Mouse (Mus musculus) forebrain, postnatal 0 days (tissue): ENCODE measurements around the gene Cyp27a1. TPM values are rescaled to one million over a fixed set of nuclear protein-coding genes. Genes with fewer than 3 reads are reported as not detected.

Experiments
- ATAC-seq: fragments of 200-750 bp; cut with Nextera tagmentation; 2 replicates; pipeline ENCODE4 v1.8.0; 2017; ENCODE audit warnings: mild to moderate bottlenecking, moderate library complexity
- DNase-seq: peaks from one replicate; pipeline ENCODE4 v3.0.0-alpha.2; 2015
- H3K27ac ChIP-seq: fragments of 300-500 bp; sonication (generic); 2 replicates; pipeline ENCODE4 v1.5.1; 2014; ENCODE audit warnings: low read depth, mild to moderate bottlenecking, antibody characterized with exemption, low read length, moderate library complexity, mixed read lengths
- H3K27me3 ChIP-seq: fragments of 300-500 bp; sonication (generic); 2 replicates; pipeline ENCODE4 v1.6.1; 2014; ENCODE audit warnings: mild to moderate bottlenecking, low read length, mixed read lengths; ENCODE audit not compliant: insufficient read depth
- H3K36me3 ChIP-seq: fragments of 300-500 bp; sonication (generic); 2 replicates; pipeline ENCODE4 v1.6.1; 2014; ENCODE audit warnings: mild to moderate bottlenecking, moderate library complexity; ENCODE audit not compliant: insufficient read depth
- H3K4me1 ChIP-seq: fragments of 300-500 bp; sonication (generic); 2 replicates; pipeline ENCODE4 v1.6.1; 2014; ENCODE audit warnings: antibody characterized with exemption; ENCODE audit not compliant: insufficient read depth
- H3K4me2 ChIP-seq: fragments of 300-500 bp; sonication (generic); 2 replicates; pipeline ENCODE4 v1.6.1; 2014; ENCODE audit warnings: low read depth, mild to moderate bottlenecking, moderate library complexity
- H3K4me3 ChIP-seq: fragments of 300-500 bp; sonication (generic); 2 replicates; pipeline ENCODE4 v1.5.1; 2014; ENCODE audit warnings: low read depth, low read length, mixed read lengths
- H3K9ac ChIP-seq: fragments of 300-500 bp; sonication (generic); 2 replicates; pipeline ENCODE4 v1.6.1; 2014; ENCODE audit warnings: mild to moderate bottlenecking
- H3K9me3 ChIP-seq: fragments of 300-500 bp; sonication (generic); 2 replicates; pipeline ENCODE4 v1.6.1; 2016; ENCODE audit warnings: low read length
- CTCF ChIP-seq: sonication (generic); IDR thresholded peaks from 2 replicates; pipeline ENCODE4 v1.5.1; 2016; ENCODE audit warnings: antibody characterized with exemption, control low read depth, low read depth
- WGBS: fragments of 180-500 bp; shearing (Covaris S2); extraction: QIAGEN DNeasy Blood & Tissue Kit; methylation state at CpG from one replicate; pipeline ENCODE4 v1.1.7; 2014; 5-methylcytosine and 5-hydroxymethylcytosine counted together
- polyA plus RNA-seq: library from polyadenylated mRNA; unstranded; fragments of >200 nt; fragmentation: Nextera tagmentation; extraction: Ambion mirVana; gene quantifications from 2 replicates; pipeline ENCODE4 v1.2.1, GENCODE M21; 2015
- total RNA-seq: library from RNA; depleted of rRNA; stranded (reverse); fragments of >200 nt; gene quantifications from 2 replicates; pipeline ENCODE4 v1.2.3, GENCODE M21; 2014

Gene Cyp27a1
- total and polyA plus RNA-seq, 2 experiments from 2014 or later, result 1.6 TPM

DNA sequence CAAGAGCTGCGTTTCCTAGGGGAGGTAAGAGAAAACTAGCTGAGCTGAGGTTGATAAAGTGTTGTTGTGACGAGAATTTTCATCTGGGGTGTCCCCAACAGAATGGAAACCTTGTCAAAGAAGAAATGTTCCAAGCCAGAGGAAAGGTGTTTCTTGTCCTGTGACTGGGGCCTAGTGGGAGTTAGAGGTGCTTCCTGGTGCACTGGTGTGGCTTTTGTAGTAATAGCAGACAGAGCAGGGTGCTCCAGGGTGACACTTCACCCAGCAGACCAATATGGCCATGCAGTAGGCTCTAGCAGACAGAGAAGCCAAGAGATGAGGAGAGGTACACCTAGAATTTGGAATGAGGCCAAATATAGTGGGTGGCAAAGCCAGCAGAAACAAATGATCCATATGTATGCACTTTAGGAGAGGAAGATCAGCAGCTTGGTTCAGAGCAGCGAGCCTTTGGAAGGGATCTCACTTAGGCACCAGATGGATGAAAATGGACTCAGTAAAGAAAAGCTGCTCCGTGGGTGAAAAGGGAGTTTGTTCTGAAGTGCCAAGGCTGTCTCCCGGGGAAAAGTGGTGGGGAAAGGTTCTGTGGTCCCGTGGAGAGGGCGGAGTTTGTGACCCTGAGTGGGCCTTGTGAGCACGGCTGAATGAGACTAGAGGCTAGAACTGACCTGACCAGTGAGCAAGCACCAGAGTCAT lies 19.3 kb upstream of the Cyp27a1 start:
- peaks cover 66% of the 10 kb centered on the region for H3K36me3 ChIP-seq
- H3K4me1 ChIP-seq, result no peaks in the 10 kb centered on the region
- no peak overlapping the region for H3K4me3 ChIP-seq
- H3K4me2 ChIP-seq, result no peak overlapping the region
- 78% methylated on average over 8 of the region's 8 CpGs for WGBS
- H3K27me3 ChIP-seq, result no peaks in the 10 kb centered on the region
- no peak overlapping the region for H3K9ac ChIP-seq
- no peaks in the 10 kb centered on the region for H3K9me3 ChIP-seq
- no peak overlapping the region for H3K27ac ChIP-seq
- no peak for TF ChIP-seq CTCF
- DNase-seq (no peak), ATAC-seq (no peak)

- Histone ChIP-seq H3K9me3 (no peaks in the 10 kb centered on the region), H3K4me1 (no peaks in the 10 kb centered on the region), H3K9ac (no peak overlapping the region), H3K27ac (no peak overlapping the region), H3K4me2 (no peak overlapping the region), H3K36me3 (peaks cover 62% of the 10 kb centered on the region), H3K4me3 (no peak overlapping the region), H3K27me3 (no peaks in the 10 kb centered on the region)
- DNase-seq (no peak), ATAC-seq (no peak)
- no peak for TF ChIP-seq CTCF
- WGBS, result 93% methylated on average over 4 of the region's 4 CpGs
Measured at GRCm38 (mm10) chr1:74695836-74696235, 17.5 kb upstream of the Cyp27a1 start.

DNA sequence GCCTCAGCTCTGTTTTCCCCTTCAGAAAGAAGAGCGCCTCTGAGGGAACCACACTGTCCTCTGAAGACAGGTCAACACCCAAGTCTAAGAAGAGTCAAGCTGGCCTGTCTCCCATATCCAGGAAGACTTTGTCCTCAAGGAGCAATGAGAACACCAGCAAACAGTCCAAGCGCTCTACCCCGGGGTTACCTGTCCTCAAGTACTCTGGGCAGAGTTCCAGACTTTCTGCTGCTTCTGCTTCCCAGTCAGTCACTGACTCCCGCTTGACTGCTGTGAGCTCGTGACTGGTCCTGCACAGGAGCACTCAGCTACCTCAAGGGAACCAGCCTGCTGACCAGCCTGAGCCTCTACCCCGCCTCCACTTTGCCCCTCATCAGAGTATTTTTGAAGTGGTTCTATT lies 16.0 kb upstream of the Cyp27a1 start:
- Histone ChIP-seq H3K4me3 (no peak overlapping the region), H3K9ac (no peak overlapping the region), H3K9me3 (no peaks in the 10 kb centered on the region), H3K4me1 (no peaks in the 10 kb centered on the region), H3K27ac (no peak overlapping the region), H3K27me3 (no peaks in the 10 kb centered on the region), H3K4me2 (no peak overlapping the region), H3K36me3 (peaks cover 50% of the 10 kb centered on the region)
- ATAC-seq (no peak), DNase-seq (no peak)
- TF ChIP-seq CTCF, result no peak
- 95% methylated on average over 6 of the region's 6 CpGs for WGBS

GRCm38 (mm10) chr1:74698353-74698752 lies 15.0 kb upstream of the Cyp27a1 start:
- DNase-seq (no peak), ATAC-seq (no peak)
- TF ChIP-seq CTCF, result no peak
- no peak overlapping the region for H3K4me3 ChIP-seq
- no peaks in the 10 kb centered on the region for H3K9me3 ChIP-seq
- H3K36me3 ChIP-seq, result peaks cover 48% of the 10 kb centered on the region
- H3K9ac ChIP-seq, result no peak overlapping the region
- H3K4me1 ChIP-seq, result no peaks in the 10 kb centered on the region
- H3K4me2 ChIP-seq, result no peak overlapping the region
- no peaks in the 10 kb centered on the region for H3K27me3 ChIP-seq
- no peak overlapping the region for H3K27ac ChIP-seq
- 96% methylated on average over 1 of the region's 1 CpGs for WGBS

GRCm38 (mm10) chr1:74698791-74699190 lies 14.6 kb upstream of the Cyp27a1 start:
- 86% methylated on average over 1 of the region's 1 CpGs for WGBS
- TF ChIP-seq CTCF, result no peak

GRCm38 (mm10) chr1:74702142-74702553 lies 11.2 kb upstream of the Cyp27a1 start:
- H3K27ac ChIP-seq, result no peak overlapping the region
- no peak overlapping the region for H3K9ac ChIP-seq
- no peak for TF ChIP-seq CTCF
- no peaks in the 10 kb centered on the region for H3K4me1 ChIP-seq
- DNase-seq, result no peak
- no peaks in the 10 kb centered on the region for H3K27me3 ChIP-seq
- WGBS, result 88% methylated on average over 6 of the region's 6 CpGs
- ATAC-seq, result no peak
- H3K4me2 ChIP-seq, result no peak overlapping the region
- H3K4me3 ChIP-seq, result no peak overlapping the region
- peaks cover 33% of the 10 kb centered on the region for H3K36me3 ChIP-seq
- no peaks in the 10 kb centered on the region for H3K9me3 ChIP-seq

More at GRCm38 (mm10) chr1:74698791-74699190, 14.6 kb upstream of the Cyp27a1 start:
- H3K9me3 ChIP-seq, result no peaks in the 10 kb centered on the region
- H3K27ac ChIP-seq, result no peak overlapping the region
- no peaks in the 10 kb centered on the region for H3K4me1 ChIP-seq
- H3K27me3 ChIP-seq, result no peaks in the 10 kb centered on the region
- H3K9ac ChIP-seq, result no peak overlapping the region
- ATAC-seq (no peak), DNase-seq (no peak)
- H3K36me3 ChIP-seq, result peaks cover 48% of the 10 kb centered on the region
- no peak overlapping the region for H3K4me2 ChIP-seq
- no peak overlapping the region for H3K4me3 ChIP-seq

DNA sequence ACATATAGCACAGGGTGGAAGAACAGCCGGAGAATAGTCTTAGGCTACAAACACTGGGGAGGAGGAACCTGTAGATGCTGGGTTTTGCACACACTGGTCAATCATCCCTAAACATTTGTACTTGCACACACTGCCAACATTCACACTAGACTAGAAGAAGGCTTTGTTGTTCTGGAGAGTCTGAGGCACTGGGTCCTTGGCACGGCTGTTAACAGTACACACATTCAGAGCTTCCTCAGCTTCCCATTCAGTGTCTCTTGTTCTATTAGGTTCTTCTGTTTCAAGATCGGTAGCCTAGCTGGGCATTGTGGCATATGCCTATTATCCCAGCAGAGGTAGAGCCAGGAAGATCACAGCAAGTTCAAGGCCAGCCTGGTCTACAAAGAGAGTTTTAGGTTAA lies 9.2 kb upstream of the Cyp27a1 start:
- no peak overlapping the region for H3K27ac ChIP-seq
- no peaks in the 10 kb centered on the region for H3K9me3 ChIP-seq
- DNase-seq (no peak), ATAC-seq (no peak)
- no peaks in the 10 kb centered on the region for H3K27me3 ChIP-seq
- no peak overlapping the region for H3K4me3 ChIP-seq
- H3K4me2 ChIP-seq, result no peak overlapping the region
- no peaks in the 10 kb centered on the region for H3K4me1 ChIP-seq
- H3K9ac ChIP-seq, result no peak overlapping the region
- no peak for TF ChIP-seq CTCF
- 69% methylated on average over 3 of the region's 3 CpGs for whole genome bisulfite sequencing
- H3K36me3 ChIP-seq, result peaks cover 13% of the 10 kb centered on the region
